Mouse (Mus musculus): ENCODE measurements at regions not wholly inside any gene's neighbourhood (a gene's known extent, or its start where the extent isn't known, plus 50 kb on each side); places are given as distances from the start of the nearest gene placed in this dataset.

GRCm38 (mm10) chr8:34696365-34696764 is 584.8 kb upstream of the Gm10131 start:
- Histone ChIP-seq H3K4me3 (no peak overlapping the region), H3K4me1 (replicated peaks) (no peaks in the 10 kb centered on the region), H3K4me2 (no peak overlapping the region), H3K9ac (no peak overlapping the region), H3K36me3 (no peaks in the 10 kb centered on the region), H3K27ac (replicated peaks) (no peak overlapping the region), H3K27me3 (no peaks in the 10 kb centered on the region), H3K9me3 (no peaks in the 10 kb centered on the region)
- 90% methylated on average over 12 of the region's 12 CpGs for WGBS
- ATAC-seq (ENCODE audit: low FRiP score, low read depth), result no peak

- Histone ChIP-seq H3K4me1 (replicated peaks) (peaks cover 19% of the 10 kb centered on the region), H3K27ac (replicated peaks) (no peak overlapping the region), H3K9ac (no peak overlapping the region), H3K36me3 (no peaks in the 10 kb centered on the region), H3K4me3 (no peak overlapping the region), H3K9me3 (no peaks in the 10 kb centered on the region), H3K27me3 (0 out of 2 replicates have a peak, but pooled peaks cover 3% of the 10 kb centered on the region), H3K4me2 (no peak overlapping the region)
- no peak for ATAC-seq (ENCODE audit: low FRiP score, low read depth)
- WGBS, result 72% methylated on average over 13 of the region's 13 CpGs
Observed at GRCm38 (mm10) chr8:34692606-34693005, 581.1 kb upstream of the Gm10131 start.

GRCm38 (mm10) chr8:34691776-34692175 is 580.2 kb upstream of the Gm10131 start:
- no peak for ATAC-seq (ENCODE audit: low FRiP score, low read depth)
- WGBS, result 86% methylated on average over 6 of the region's 6 CpGs

GRCm38 (mm10) chr8:34689825-34690493 is 578.4 kb upstream of the Gm10131 start:
- Histone ChIP-seq H3K9me3 (no peaks in the 10 kb centered on the region), H3K4me3 (peak overlapping the region; percentile 5; the same call in 1 of the 2 replicates), H3K27me3 (0 out of 2 replicates have a peak, but pooled peaks cover 3% of the 10 kb centered on the region), H3K4me2 (peak overlapping the region; percentile 37), H3K4me1 (replicated peaks) (peaks cover 19% of the 10 kb centered on the region), H3K36me3 (no peaks in the 10 kb centered on the region), H3K9ac (no peak overlapping the region), H3K27ac (replicated peaks) (no peak overlapping the region)
- ATAC-seq (ENCODE audit: low FRiP score, low read depth), result no peak
- 10% methylated on average over 9 of the region's 9 CpGs for WGBS

More at GRCm38 (mm10) chr8:34691776-34692175, 580.2 kb upstream of the Gm10131 start:
- no peaks in the 10 kb centered on the region for H3K9me3 ChIP-seq
- H3K36me3 ChIP-seq, result no peaks in the 10 kb centered on the region
- H3K27ac ChIP-seq (replicated peaks), result no peak overlapping the region
- H3K4me1 ChIP-seq (replicated peaks), result peaks cover 19% of the 10 kb centered on the region
- H3K27me3 ChIP-seq, result 0 out of 2 replicates have a peak, but pooled peaks cover 3% of the 10 kb centered on the region
- H3K9ac ChIP-seq, result no peak overlapping the region
- H3K4me3 ChIP-seq, result no peak overlapping the region
- H3K4me2 ChIP-seq, result no peak overlapping the region

- Histone ChIP-seq H3K4me2 (peak overlapping the region; percentile 37), H3K9me3 (no peaks in the 10 kb centered on the region), H3K36me3 (no peaks in the 10 kb centered on the region), H3K9ac (no peak overlapping the region), H3K4me1 (replicated peaks) (peaks cover 19% of the 10 kb centered on the region), H3K27me3 (0 out of 2 replicates have a peak, but pooled peaks cover 3% of the 10 kb centered on the region), H3K27ac (replicated peaks) (no peak overlapping the region), H3K4me3 (peak overlapping the region; percentile 10)
- WGBS, result 14% methylated on average over 33 of the region's 33 CpGs
- peak; percentile 57; the same call in 1 of the 2 replicates for ATAC-seq (ENCODE audit: low FRiP score, low read depth)
Observed at GRCm38 (mm10) chr8:34689049-34689824, 577.7 kb upstream of the Gm10131 start.

GRCm38 (mm10) chr8:34688396-34689048 is 577.0 kb upstream of the Gm10131 start:
- H3K27ac ChIP-seq (replicated peaks), result peak overlapping the region; percentile 37; the same call in 1 of the 2 replicates
- peaks cover 19% of the 10 kb centered on the region for H3K4me1 ChIP-seq (replicated peaks)
- no peak overlapping the region for H3K9ac ChIP-seq
- H3K4me2 ChIP-seq, result peak overlapping the region; percentile 37
- 0 out of 2 replicates have a peak, but pooled peaks cover 3% of the 10 kb centered on the region for H3K27me3 ChIP-seq
- H3K36me3 ChIP-seq, result no peaks in the 10 kb centered on the region
- peak overlapping the region; percentile 10; the same call in 1 of the 2 replicates for H3K4me3 ChIP-seq
- no peaks in the 10 kb centered on the region for H3K9me3 ChIP-seq
- 40% methylated on average over 20 of the region's 20 CpGs for WGBS
- peak; percentile 76 for ATAC-seq (ENCODE audit: low FRiP score, low read depth)

GRCm38 (mm10) chr8:34686371-34686770 is 574.8 kb upstream of the Gm10131 start:
- no peak overlapping the region for H3K9ac ChIP-seq
- 81% methylated on average over 10 of the region's 10 CpGs for WGBS

GRCm38 (mm10) chr8:34684683-34685082 is 573.1 kb upstream of the Gm10131 start:
- no peak overlapping the region for H3K4me3 ChIP-seq
- no peak for ATAC-seq (ENCODE audit: low FRiP score, low read depth)
- H3K27ac ChIP-seq (replicated peaks), result no peak overlapping the region
- H3K4me1 ChIP-seq (replicated peaks), result peaks cover 25% of the 10 kb centered on the region
- 0 out of 2 replicates have a peak, but pooled peaks cover 1% of the 10 kb centered on the region for H3K27me3 ChIP-seq
- H3K4me2 ChIP-seq, result no peak overlapping the region
- 42% methylated on average over 7 of the region's 7 CpGs for WGBS
- no peaks in the 10 kb centered on the region for H3K9me3 ChIP-seq
- H3K9ac ChIP-seq, result no peak overlapping the region
- no peaks in the 10 kb centered on the region for H3K36me3 ChIP-seq

More at GRCm38 (mm10) chr8:34686371-34686770, 574.8 kb upstream of the Gm10131 start:
- Histone ChIP-seq H3K9me3 (no peaks in the 10 kb centered on the region), H3K36me3 (no peaks in the 10 kb centered on the region), H3K4me3 (no peak overlapping the region), H3K27me3 (0 out of 2 replicates have a peak, but pooled peaks cover 3% of the 10 kb centered on the region), H3K4me1 (replicated peaks) (peaks cover 19% of the 10 kb centered on the region), H3K4me2 (no peak overlapping the region), H3K27ac (replicated peaks) (no peak overlapping the region)
- ATAC-seq (ENCODE audit: low FRiP score, low read depth), result no peak

GRCm38 (mm10) chr8:34683173-34683572 is 571.6 kb upstream of the Gm10131 start:
- 78% methylated on average over 5 of the region's 5 CpGs for whole genome bisulfite sequencing

GRCm38 (mm10) chr8:34682221-34682620 is 570.7 kb upstream of the Gm10131 start:
- Histone ChIP-seq H3K4me1 (replicated peaks) (peaks cover 12% of the 10 kb centered on the region), H3K27ac (replicated peaks) (no peak overlapping the region), H3K36me3 (no peaks in the 10 kb centered on the region), H3K27me3 (no peaks in the 10 kb centered on the region), H3K4me3 (no peak overlapping the region), H3K4me2 (no peak overlapping the region), H3K9me3 (no peaks in the 10 kb centered on the region), H3K9ac (no peak overlapping the region)
- no peak for ATAC-seq (ENCODE audit: low FRiP score, low read depth)
- WGBS, result 95% methylated on average over 8 of the region's 8 CpGs

More at GRCm38 (mm10) chr8:34683173-34683572, 571.6 kb upstream of the Gm10131 start:
- Histone ChIP-seq H3K4me2 (no peak overlapping the region), H3K36me3 (no peaks in the 10 kb centered on the region), H3K9me3 (no peaks in the 10 kb centered on the region), H3K4me1 (replicated peaks) (peaks cover 12% of the 10 kb centered on the region), H3K9ac (no peak overlapping the region), H3K27ac (replicated peaks) (no peak overlapping the region), H3K27me3 (no peaks in the 10 kb centered on the region), H3K4me3 (no peak overlapping the region)
- ATAC-seq (ENCODE audit: low FRiP score, low read depth), result no peak

- no peaks in the 10 kb centered on the region for H3K27me3 ChIP-seq
- WGBS, result 8% methylated on average over 14 of the region's 14 CpGs
- peak; percentile 92 for ATAC-seq (ENCODE audit: low FRiP score, low read depth)
- no peaks in the 10 kb centered on the region for H3K36me3 ChIP-seq
- peak overlapping the region; percentile 35 for H3K4me2 ChIP-seq
- peak overlapping the region; percentile 52 for H3K27ac ChIP-seq (replicated peaks)
- peak overlapping the region; percentile 14; the same call in 1 of the 2 replicates for H3K9ac ChIP-seq
- no peaks in the 10 kb centered on the region for H3K9me3 ChIP-seq
- no peak overlapping the region for H3K4me3 ChIP-seq
- peaks cover 12% of the 10 kb centered on the region for H3K4me1 ChIP-seq (replicated peaks)
Observed at GRCm38 (mm10) chr8:34679565-34680291, 568.2 kb upstream of the Gm10131 start.
